Mouse (Mus musculus) left cerebral cortex, postnatal 36 days (tissue): ENCODE results near the gene Ift88. TPM values are rescaled to one million over a fixed set of nuclear protein-coding genes. Genes with fewer than 3 reads are reported as not detected.

Experiments
- DNase-seq, 2 experiments: peaks; one replicate each; pipeline ENCODE4 v3.0.0; 2021 to 2022; ENCODE audit warnings: low spot score in 2 of 2, mixed read lengths in 1 of 2
- intact Hi-C: fragments of 180-260 bp; cut with DNase I; formaldehyde crosslinking; loops from one replicate; pipeline ENCODE4 v1.15.1; 2025
- total RNA-seq, 2 experiments: library from RNA; stranded (reverse); gene quantifications; 2 replicates each; pipeline ENCODE4 v1.2.3; 2021

Ift88 gene
- total RNA-seq, 2 experiments from 2014 or later, result 18.9 to 23.0 TPM

DNA sequence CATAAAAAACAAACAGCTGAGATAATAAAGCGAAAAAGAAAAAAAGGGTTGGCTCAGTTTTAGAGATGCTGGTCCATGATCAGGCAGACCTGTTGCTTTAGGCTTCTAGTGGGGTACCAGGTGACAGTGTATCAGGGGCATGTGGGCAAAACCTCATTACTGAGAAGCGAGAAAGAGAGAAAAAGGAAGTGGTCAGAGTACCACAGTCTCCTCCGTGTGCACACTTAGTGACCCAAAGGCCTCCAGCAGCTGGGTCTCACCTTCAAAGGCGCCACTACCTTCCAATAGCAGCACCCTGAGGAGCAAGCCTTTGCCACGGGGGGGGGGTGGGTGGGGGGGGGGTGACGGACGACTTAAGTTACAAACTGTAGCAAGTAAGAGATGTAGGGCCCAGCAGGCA lies 103.3 kb downstream of the Ift88 start:
- intact Hi-C loops, result loop anchor here (5.0 kb wide), 1 partner anchor 45 kb away; the partner anchor contains the start of gene Eef1akmt1
- DNase-seq, result no peak

DNA sequence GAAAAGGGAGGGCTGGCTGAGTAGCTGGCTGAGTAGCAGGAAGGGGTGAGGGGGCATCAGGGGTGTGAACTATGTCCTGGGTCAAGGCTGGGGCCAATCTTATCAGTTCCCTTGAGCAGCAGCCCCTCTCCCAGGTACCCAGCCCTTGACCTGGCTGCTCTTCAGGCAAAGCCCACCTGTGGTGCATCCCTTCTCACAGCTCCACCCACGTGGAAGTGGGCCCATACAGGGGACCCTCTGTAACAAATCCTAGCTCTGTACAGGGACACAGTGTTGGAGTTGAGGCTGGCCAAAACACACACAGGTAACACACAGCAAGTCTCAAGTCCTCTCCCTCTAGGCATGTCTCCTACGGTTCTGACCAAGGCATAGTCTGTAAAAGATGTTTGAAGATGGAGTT lies 103.7 kb downstream of the Ift88 start:
- DNase-seq, result no peak
- intact Hi-C loops, result loop anchor here (5.0 kb wide), 1 partner anchor 45 kb away; the partner anchor contains the start of gene Eef1akmt1

DNA sequence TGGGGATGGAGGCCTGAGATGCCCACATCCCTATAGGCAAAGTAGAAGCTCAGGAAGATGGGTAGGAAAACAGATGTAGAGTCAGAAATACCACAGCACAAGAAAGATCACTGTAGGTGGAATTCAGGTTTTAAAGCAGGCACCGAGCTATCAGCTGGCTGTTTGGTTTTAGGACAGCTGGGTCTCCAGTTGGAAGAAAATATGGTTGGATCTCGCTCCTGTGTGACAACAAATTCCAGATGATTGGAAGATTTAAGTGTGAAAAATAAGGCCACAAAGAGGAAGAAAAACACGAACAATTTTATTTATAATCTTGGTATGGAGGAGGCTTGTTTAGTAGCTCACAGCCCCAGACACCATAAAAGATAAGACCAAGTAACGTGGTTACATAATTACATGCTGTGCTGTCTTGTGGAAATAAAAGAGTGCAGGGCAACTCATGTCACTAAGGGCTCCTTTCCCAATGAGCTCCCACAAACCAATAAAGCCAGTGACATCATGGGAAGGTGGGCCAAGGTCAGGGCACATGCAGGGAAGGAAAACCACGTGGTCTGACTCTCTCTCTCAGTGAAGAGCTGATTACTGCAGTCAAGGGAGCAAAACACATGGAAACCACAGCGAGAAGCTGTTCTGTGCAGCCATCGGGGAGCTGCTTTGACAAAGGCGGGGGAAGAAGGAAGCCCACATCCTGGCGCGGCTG lies 105.4 kb downstream of the Ift88 start:
- DNase-seq, result peak; percentile 77 to 82
- intact Hi-C loops, result loop anchor here (5.0 kb wide), 1 partner anchor 43 kb away; the partner anchor contains the start of gene Eef1akmt1

DNA sequence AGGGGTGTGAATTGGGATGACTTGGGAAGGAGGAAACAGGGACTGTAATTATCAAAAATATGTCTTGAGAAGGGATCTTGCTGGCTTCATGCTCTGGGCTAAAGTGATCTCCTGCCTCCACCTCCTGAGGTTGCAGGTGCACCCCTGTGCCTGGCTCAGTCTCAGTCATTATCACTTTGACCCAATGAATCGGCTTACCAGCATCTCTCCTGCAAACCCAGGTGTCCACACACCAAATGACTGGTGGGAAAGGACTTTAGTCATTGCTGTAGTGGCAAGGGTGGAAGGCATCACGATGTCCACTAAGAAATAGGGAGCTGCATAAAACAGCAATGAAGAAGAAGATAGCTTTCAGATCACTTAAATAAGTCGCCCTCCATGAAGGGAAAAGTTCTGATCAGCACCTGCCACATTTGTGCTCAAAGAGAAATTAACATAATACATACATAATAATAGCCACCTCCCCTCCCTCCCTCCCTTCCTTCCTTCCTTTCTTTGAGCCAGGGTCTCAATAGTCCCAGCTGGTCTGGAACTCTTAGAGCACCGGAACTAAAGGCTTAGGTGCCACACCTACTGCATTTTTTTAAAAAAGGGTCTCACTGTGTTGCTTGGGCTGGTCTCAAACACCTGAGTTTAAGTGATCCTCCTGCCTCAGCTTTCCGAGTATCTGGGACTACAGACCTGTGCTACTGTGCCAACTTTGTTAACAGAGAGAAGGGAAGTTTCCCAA lies 106.1 kb downstream of the Ift88 start:
- intact Hi-C loops, result loop anchor here (5.0 kb wide), 2 partner anchors 42 to 87 kb away; partner anchors contain the start of gene Eef1akmt1
- no peak for DNase-seq

DNA sequence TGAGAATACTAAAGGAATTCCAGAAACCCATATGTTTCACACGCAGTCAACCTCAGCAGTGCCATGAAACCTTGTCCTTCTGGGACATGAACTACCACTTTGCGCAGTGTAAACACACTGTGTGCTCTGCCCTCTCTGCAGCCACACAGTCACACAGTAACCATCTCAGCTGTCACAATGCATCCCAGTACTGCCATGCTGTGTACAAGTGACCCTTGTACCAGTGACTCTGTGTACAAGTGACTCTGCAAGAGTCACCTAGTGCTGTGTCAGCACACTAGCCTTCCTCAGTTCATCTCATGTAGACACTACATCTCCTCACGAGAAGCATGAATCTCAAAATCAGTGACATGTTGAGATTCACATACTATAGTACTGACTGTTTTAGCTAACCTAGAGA lies 108.7 kb downstream of the Ift88 start:
- DNase-seq, result no peak
- intact Hi-C loops, result loop anchor here (5.0 kb wide), 1 partner anchor 85 kb away; no protein-coding TSS in a partner anchor

DNA sequence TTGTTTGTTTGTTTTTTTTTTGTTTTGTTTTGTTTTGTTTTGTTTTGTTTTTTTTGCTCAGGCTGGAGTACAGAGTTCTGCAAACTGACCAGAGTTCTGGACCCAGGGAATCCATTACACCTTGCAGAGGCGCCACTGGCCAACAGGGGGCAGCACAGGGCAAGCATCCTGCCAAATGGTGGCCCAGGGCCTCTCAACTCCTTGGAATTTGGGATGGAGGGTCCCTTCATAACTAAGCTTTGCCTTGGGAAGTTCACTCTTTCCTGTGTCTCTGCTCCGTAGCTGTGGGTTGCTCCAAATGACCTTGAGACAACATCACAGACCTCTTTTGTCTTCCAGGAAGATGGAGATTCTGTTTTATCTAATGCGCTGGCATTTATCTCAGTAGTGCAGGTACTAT lies 109.4 kb downstream of the Ift88 start:
- intact Hi-C loops, result loop anchor here (5.0 kb wide), 1 partner anchor 84 kb away; no protein-coding TSS in a partner anchor
- no peak for DNase-seq

DNA sequence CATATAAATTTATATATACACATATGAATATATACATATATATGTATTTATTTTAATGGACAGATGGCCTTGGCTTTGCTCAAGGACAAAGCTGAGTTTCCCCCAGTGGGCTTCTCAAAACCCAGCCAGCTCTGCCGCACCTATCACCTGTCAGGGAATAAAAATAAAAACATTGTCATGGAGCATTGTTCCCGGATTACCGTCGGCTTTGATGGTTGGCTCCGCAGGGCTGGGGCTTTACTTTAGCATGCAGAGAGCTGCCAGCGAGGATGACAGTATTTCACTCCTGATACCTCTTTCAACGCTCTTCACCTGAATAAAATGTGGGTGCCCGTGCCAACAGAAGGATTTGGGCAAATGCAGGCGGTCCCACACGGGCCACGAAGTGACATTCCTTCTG lies 110.0 kb downstream of the Ift88 start:
- intact Hi-C loops, result loop anchor here (5.0 kb wide), 1 partner anchor 83 kb away; no protein-coding TSS in a partner anchor
- no peak for DNase-seq

DNA sequence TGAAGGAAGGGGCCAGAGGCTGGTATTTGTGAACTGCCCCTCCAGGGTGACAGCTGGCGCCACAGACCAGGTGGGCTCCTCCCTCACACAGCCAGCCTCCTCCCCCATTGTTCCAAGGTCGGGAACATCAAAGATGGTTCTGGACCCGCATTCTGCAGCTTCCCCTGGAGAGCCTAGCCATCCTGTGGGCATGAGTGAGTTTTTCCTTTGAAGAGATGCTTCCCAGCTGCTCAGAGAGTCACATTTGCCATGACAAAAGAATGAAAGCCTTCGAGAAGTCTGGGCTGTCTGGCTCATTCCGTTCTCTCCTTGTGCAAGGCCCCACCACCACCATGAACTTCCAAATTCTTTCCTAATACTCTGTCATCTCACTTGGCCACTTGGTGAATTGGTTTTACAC lies 110.5 kb downstream of the Ift88 start:
- intact Hi-C loops, result loop anchor here (5.0 kb wide), 1 partner anchor 83 kb away; no protein-coding TSS in a partner anchor
- no peak for DNase-seq

DNA sequence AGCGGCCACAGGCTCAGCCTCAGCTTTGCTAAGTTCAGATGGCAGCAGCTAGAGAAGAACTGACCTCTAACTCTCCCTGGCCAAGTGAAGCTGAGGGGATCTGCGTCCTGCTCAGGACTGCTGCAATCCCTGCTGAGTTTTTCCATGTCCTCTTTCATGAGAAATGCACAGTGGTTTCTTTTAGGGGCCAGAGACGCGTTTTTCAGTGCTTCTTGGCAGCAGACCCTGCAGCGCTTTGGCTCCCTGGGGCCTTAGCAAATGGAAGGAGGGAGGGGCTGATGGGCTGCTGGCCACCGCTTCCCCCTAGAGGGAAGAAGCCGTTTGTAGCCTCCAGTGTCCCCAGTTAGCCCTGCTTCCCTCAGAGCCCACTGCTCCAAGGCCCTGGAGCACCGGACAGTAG lies 111.1 kb downstream of the Ift88 start:
- DNase-seq, result no peak
- intact Hi-C loops, result loop anchor here (5.0 kb wide), 1 partner anchor 82 kb away; no protein-coding TSS in a partner anchor

DNA sequence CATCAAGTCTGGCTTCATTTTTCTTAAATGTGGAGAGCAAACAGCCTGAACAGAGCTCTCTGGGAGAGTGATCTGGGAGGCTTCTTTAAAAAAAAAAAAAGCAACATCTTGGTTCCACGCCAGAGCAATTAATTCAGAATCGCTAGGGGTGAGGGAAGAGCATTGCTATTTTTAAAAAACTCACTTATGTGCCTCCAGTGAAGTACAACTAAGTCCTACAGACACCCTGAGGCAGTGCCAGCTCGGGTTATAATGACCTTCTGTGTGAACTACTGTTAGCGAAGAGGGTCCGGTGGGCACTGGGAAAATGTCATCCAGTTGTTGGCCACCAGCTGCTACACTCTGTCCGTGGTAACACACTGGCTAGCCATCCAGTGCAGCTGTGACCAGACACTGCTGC lies 111.8 kb downstream of the Ift88 start:
- intact Hi-C loops, result no loop called here
- DNase-seq, result no peak

DNA sequence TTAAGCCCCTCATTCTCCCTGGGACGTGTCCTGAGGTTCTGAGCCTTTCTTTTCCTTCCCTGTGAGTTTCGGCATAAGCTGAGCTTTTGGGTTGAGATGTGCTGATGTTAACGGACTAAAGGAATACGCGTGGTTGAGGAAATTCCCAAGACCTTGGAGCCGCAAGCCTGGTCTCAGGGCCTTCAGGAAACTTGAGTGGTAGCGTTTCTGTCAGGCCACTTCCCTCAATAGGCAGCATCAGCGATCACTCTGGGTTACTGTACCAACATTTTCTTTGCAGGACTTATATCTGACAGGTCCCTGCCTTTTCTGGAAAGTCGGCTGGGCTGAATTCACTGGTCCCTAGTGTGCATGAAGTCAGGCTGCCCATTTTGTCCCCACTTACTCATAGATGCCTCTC lies 113.0 kb downstream of the Ift88 start:
- DNase-seq, result no peak
- intact Hi-C loops, result no loop called here

DNA sequence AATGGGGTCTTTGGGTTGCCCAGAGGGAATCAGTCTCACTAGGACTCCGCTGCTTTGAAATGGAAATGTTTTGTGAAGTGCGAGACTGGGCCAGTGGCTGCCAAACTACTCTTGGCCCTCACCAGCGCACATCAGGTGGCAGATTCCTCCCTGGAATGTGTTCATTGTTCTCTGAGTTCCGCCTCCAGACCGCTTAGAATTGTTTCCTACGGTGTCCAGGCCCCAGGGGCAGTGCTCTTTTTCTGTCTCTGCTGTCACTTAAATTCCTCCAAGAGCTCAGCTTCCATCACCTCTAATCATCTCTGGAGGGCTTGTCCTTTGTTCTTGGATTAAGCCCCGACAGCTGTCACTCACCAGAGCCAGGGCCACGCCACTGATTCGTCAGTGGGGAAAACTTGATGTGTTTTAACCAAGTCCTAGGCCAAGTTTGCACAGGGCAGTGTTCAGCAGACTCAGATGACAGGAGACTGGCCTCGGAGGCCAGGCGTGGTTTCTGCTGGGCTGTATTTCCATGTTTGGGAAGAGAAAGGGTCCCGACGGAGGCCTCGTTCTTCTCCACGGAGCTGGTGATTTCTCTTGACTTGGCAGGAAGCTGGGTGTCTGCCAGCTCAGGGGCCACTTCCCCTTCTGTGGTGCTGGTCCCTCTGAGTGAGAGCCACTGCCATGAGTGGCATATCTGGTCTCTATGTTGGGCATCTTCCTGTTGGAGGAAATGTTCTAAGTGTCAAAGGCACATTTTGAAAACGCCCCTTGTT lies 113.6 kb downstream of the Ift88 start:
- no peak for DNase-seq

DNA sequence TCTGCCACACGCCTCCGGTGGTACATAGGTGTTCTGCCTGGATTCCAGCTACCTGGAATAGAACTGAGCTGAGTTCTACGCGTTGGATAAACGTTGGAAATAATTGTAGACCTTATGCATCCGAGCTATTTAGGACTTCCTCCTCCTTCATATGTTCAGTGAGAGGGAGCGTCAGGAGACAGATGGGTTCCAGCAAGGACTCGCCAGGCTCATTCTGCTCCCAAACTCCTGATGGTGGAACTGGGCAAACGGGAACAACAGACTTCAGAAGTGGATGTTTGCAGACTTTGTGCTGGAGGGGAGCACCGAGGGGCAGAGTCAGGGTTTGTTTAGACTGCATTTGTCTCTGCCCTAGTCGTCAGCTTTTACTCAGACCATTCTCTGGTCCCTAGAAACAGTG lies 116.8 kb downstream of the Ift88 start:
- peak; percentile 49 to 56 for DNase-seq
- intact Hi-C loops, result no loop called here

More for the DNA sequence above, 113.6 kb downstream of the Ift88 start:
- intact Hi-C loops, result no loop called here

DNA sequence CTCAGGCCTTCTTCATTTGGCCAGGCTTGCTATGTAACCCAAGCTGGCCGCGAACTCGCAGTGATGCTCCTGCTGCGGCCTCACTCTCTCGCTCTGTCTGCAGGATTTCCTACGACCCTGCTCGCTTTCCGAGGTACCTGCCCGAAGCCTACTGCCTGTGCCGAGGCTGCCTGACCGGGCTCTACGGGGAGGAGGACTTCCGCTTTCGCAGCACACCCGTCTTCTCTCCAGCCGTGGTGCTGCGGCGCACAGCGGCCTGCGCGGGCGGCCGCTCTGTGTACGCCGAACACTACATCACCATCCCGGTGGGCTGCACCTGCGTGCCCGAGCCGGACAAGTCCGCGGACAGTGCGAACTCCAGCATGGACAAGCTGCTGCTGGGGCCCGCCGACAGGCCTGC lies 118.4 kb downstream of the Ift88 start:
- DNase-seq, result no peak
- intact Hi-C loops, result no loop called here

DNA sequence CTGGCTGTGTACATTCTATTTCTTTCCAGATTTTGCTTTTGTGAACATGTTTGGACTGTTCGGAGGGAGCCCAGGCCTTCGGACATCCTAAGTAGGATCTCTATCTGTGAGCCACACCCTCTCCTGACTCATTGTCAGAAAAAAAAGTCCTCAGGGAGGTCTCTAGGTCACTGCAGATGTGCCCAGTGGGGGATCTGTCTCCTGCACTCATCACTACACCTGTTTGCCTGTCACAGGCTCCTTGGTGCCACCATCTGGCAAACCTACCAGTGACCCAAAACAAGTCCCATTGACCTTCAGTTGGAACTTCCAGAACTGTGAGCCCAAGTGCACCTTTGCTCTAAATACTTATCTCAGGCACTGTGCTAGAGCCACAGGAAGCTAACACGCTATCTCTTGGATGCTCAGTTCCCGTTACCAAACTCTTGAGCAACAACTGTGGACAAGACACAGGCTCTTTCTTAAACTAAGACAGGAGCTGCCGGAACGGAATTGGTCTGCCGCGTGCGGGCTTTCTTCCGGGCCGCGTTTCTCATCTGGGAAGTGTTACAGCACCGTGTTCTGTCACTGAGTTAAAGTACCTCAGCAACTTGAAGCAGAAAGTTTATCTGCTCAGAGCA lies 119.7 kb downstream of the Ift88 start:
- intact Hi-C loops, result no loop called here
- no peak for DNase-seq

DNA sequence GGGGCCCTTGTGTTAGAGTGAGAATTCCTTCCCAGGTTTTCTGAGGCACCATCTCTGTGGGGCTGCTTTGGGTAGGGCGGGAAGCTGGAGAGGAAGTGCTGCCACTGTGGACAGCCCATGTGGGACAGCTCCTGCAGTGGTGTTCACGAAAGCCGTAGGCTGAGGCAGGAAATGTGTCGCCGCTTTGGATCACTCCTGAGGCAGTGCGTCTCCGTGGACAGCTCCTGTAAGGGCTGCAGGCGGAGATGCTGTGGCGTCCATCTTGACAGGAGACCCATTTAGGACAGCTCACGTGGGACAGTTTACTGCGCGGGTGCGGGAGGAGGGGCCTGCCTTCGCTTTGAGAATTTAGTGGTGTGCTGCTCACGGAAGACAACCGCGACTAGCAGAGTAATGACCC lies 121.7 kb downstream of the Ift88 start:
- intact Hi-C loops, result no loop called here
- no peak for DNase-seq

DNA sequence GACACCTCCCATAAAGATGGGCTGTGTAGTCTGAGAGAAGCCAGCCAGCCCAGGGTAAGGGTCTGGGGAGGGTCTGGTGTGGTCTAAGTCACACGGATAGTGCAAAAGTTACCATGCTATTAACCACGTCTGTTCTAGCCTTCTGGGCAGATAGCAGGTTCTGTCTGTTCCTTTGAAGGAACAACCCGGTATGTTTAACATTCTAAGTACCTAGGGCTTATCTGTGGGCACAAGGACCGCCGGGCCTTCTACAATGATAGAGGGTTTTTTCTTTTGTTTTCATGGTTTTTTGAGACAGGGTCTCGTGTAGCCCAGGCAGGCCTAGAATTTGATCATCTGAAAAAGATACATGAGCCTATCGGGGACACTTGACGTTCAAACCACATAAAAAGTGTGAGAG lies 122.3 kb downstream of the Ift88 start:
- no peak for DNase-seq
- intact Hi-C loops, result no loop called here

DNA sequence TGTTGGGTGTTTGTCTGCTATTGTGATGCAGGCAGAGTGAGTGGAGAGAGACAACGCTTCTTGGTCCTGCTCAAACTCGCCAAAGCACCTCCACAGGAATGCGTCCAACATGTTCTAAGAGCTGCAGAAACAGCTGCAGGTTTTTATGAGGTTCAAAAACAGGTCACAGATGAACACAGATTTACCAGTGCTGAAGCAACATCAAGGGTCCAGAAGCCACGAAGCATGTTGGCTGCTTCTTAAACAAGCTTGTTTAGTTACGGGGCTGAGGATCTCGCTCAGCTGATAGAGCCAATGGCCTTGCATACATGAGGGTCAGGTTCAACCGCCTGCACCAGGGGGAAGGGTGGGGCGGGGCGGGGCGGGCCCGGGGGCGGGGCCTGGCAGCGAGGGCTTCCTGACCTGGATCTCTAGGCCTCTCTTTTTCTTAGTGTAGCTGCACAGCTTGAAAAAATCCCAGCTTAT lies 122.7 kb downstream of the Ift88 start:
- intact Hi-C loops, result no loop called here
- DNase-seq, result no peak

DNA sequence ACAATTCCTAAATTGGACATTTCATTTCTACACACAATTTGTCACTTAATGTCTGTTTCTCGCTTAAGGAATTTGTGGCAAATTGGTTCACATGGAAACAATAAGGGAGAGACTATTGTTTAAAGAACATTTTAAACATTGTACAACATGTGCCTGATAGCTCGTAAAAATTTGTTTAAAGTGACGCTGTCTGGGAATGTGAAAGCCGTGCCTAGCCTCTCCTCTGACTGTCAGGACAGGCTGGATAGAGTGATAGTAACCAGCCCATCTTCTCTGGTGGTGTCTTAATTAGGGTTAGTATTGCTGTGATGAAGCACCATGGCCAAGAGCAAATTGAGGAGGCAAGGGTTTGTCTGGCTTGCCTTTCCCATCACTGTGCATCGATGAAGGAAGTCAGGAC lies 123.2 kb downstream of the Ift88 start:
- intact Hi-C loops, result no loop called here
- DNase-seq, result no peak

DNA sequence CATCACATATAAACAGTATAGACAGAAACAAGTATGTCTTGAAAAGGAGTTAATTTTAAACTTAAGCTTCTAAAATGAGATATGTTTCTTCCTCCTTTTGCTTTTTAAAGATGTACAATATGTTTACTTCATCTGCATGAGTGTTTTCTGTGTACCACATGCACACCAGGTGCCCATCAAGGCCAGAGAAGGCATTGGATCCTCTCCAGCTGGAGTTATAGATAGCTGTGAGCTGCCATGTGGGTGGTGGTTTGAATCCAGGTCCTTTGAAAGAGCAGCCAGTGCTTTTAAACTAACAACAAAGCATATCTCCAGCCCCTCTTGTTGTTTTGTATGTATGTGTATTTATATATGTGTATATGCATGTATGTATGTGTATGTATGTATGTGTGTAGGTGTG lies 129.1 kb downstream of the Ift88 start:
- intact Hi-C loops, result no loop called here
- DNase-seq, result no peak
